Mouse (Mus musculus) lung, postnatal 4 days (tissue): Measurements from ENCODE around the gene Lfng.

ENCODE experiments used
- DNase-seq, 2 experiments: peaks; one replicate each; pipeline ENCODE4 v3.0.0; 2021

Gene Lfng

GRCm38 (mm10) chr5:140594846-140595245, 12.3 kb upstream of the Lfng start:
- DNase-seq: no peak

GRCm38 (mm10) chr5:140596426-140596825, 10.7 kb upstream of the Lfng start:
- peak in 1 of 2 experiments; percentile 59 for DNase-seq

GRCm38 (mm10) chr5:140596927-140597588, 10.1 kb upstream of the Lfng start:
- peak; percentile 76 to 89 for DNase-seq

- DNase-seq: no peak
Observed at GRCm38 (mm10) chr5:140597787-140598186, 9.3 kb upstream of the Lfng start.

- DNase-seq: no peak
Observed at GRCm38 (mm10) chr5:140599939-140600338, 7.2 kb upstream of the Lfng start.

- no peak for DNase-seq
Observed at GRCm38 (mm10) chr5:140601712-140602111, 5.4 kb upstream of the Lfng start.

GRCm38 (mm10) chr5:140602540-140602939, 4.6 kb upstream of the Lfng start:
- DNase-seq: peak in 1 of 2 experiments; percentile 3

- no peak for DNase-seq
Observed at GRCm38 (mm10) chr5:140604386-140604785, 2.7 kb upstream of the Lfng start.

- DNase-seq: no peak
Observed at GRCm38 (mm10) chr5:140605228-140605627, 1.9 kb upstream of the Lfng start.

- peak in 1 of 2 experiments; percentile 49 for DNase-seq
Observed at GRCm38 (mm10) chr5:140606386-140606785, 734 bp upstream of the Lfng start.

- peak; percentile 40 to 41 for DNase-seq
Observed at GRCm38 (mm10) chr5:140607836-140608633, 915 bp downstream of the Lfng start.

GRCm38 (mm10) chr5:140608634-140609015, 1.5 kb downstream of the Lfng start:
- peak; percentile 54 for DNase-seq

GRCm38 (mm10) chr5:140609511-140610272, 2.6 kb downstream of the Lfng start:
- peak; percentile 81 to 90 for DNase-seq

GRCm38 (mm10) chr5:140610273-140611011, 3.3 kb downstream of the Lfng start:
- DNase-seq: peak; percentile 83 to 91

- DNase-seq: peak; percentile 90 to 94
Observed at GRCm38 (mm10) chr5:140611021-140611583, 4.0 kb downstream of the Lfng start.

- peak; percentile 43 to 61 for DNase-seq
Observed at GRCm38 (mm10) chr5:140611611-140612185, 4.6 kb downstream of the Lfng start.

GRCm38 (mm10) chr5:140612191-140612590, 5.1 kb downstream of the Lfng start:
- no peak for DNase-seq

- DNase-seq: no peak
Observed at GRCm38 (mm10) chr5:140614141-140614540, 7.0 kb downstream of the Lfng start.

GRCm38 (mm10) chr5:140614837-140615236, 7.7 kb downstream of the Lfng start:
- DNase-seq: no peak

- no peak for DNase-seq
Observed at GRCm38 (mm10) chr5:140615321-140616109, 8.4 kb downstream of the Lfng start.

GRCm38 (mm10) chr5:140616110-140616503, 9.0 kb downstream of the Lfng start:
- DNase-seq: no peak
